ENCODE assay signal across 12 mouse cellular contexts in genomic region chr5:32614291-32614690, GRCm38 (mm10). TPM values are rescaled to one million over a fixed set of nuclear protein-coding genes. Genes with fewer than 3 reads are reported as not detected.
DNase-seq lines count a peak whose midpoint lies in the region; ATAC-seq and TF ChIP-seq lines count a peak whose summit lies in the region.
"Had no signal": no experiment of that assay in that cellular context is flagged by ENCODE, and none has a peak within 500 bp of the region (broad histone marks: within the 10 kb centered on the region; RNA-seq: fewer than 3 reads in every experiment).

No protein-coding gene starts in this region.

- peaks cover 11% of the 10 kb centered on the region for H3K4me1 ChIP-seq in heart, embryonic 11.5 days (ENCODE audit: control insufficient read depth, insufficient read depth, low read length)
- 0 out of 2 replicates have a peak, but pooled peaks cover 6% of the 10 kb centered on the region for H3K4me1 ChIP-seq in intestine, postnatal 0 days (replicated peaks; ENCODE audit: control insufficient read depth, insufficient read depth, low read length)

- 0 out of 2 replicates have a peak overlapping the region, but pooled peaks have one; percentile 24 for H3K9ac ChIP-seq in heart, embryonic 11.5 days (ENCODE audit: low read depth, low read length)
- H3K9ac ChIP-seq in intestine, postnatal 0 days (ENCODE audit: low read depth, low read length), result no peak overlapping the region
- H3K9ac ChIP-seq: neural tube, embryonic 12.5 days had no signal

- peak overlapping the region; percentile 41 for H3K4me2 ChIP-seq in heart, embryonic 11.5 days
- 0 out of 2 replicates have a peak overlapping the region, but pooled peaks have one; percentile 21 for H3K4me2 ChIP-seq in intestine, postnatal 0 days (replicated peaks; ENCODE audit: low read depth)
- H3K4me2 ChIP-seq: neural tube, embryonic 12.5 days had no signal

- H3K27ac ChIP-seq in heart, embryonic 11.5 days (ENCODE audit: low read depth, low read length), result peak overlapping the region; percentile 64
- H3K27ac ChIP-seq in layer of hippocampus, adult 2 months, result peak overlapping the region; percentile 70
- no peak overlapping the region for H3K27ac ChIP-seq in intestine, postnatal 0 days (ENCODE audit: low read depth, low read length)
- H3K27ac ChIP-seq: neural tube, embryonic 12.5 days had no signal

- TF ChIP-seq CTCF in layer of hippocampus, adult 2 months (conservative IDR thresholded peaks at IDR 0.05), result no peak
- TF ChIP-seq CTCF in intestine, postnatal 0 days (IDR thresholded peaks at IDR 0.05; ENCODE audit: low read depth), result no peak

- no peak overlapping the region for H3K4me3 ChIP-seq in heart, embryonic 11.5 days (ENCODE audit: low read depth, low read length)
- H3K4me3 ChIP-seq in layer of hippocampus, adult 2 months, result peak overlapping the region; percentile 13; the same call in 1 of the 2 replicates
- H3K4me3 ChIP-seq in intestine, postnatal 0 days (ENCODE audit: low read depth, low read length), result no peak overlapping the region
- H3K4me3 ChIP-seq: neural tube, embryonic 12.5 days had no signal

- H3K36me3 ChIP-seq in heart, embryonic 11.5 days (ENCODE audit: control insufficient read depth, insufficient read depth, low read length), result no peaks in the 10 kb centered on the region
- H3K36me3 ChIP-seq in intestine, postnatal 0 days (ENCODE audit: control insufficient read depth, insufficient read depth), result no peaks in the 10 kb centered on the region
- H3K36me3 ChIP-seq: neural tube, embryonic 12.5 days had no signal

- H3K9me3 ChIP-seq in heart, embryonic 11.5 days (replicated peaks; ENCODE audit: control insufficient read depth, low read length), result no peaks in the 10 kb centered on the region
- H3K9me3 ChIP-seq in intestine, postnatal 0 days (ENCODE audit: control insufficient read depth), result no peaks in the 10 kb centered on the region
- H3K9me3 ChIP-seq: neural tube, embryonic 12.5 days had no signal

- 74% methylated on average over 2 of the region's 2 CpGs for WGBS in heart, embryonic 11.5 days (ENCODE audit: insufficient replicate concordance)
- WGBS in intestine, postnatal 0 days, result 58% methylated on average over 2 of the region's 2 CpGs

- ATAC-seq in heart, embryonic 11.5 days (replicated peaks; ENCODE audit: insufficient number of reproducible peaks, low FRiP score, low TSS enrichment), result no peak
- ATAC-seq in intestine, postnatal 0 days, result no peak
- ATAC-seq: CD4-positive, CD25-positive, alpha-beta regulatory T cell, adult 4 months had no signal

- no peak for DNase-seq in heart, postnatal 4 days
- DNase-seq in layer of hippocampus, adult 2 months (ENCODE audit: low spot score in 2 of 2), result no peak
- no peak for DNase-seq in layer of hippocampus, adult 9-11 months
- peak; percentile 6 for DNase-seq in Muller cell, postnatal 12 days (ENCODE audit: inconsistent ontology term)
- no peak for DNase-seq in left cerebral cortex, adult 11 months (ENCODE audit: low spot score)
- no peak for DNase-seq in urinary bladder, adult 2 months (ENCODE audit: low spot score)
- DNase-seq: gastrocnemius, postnatal 36 days; lung, postnatal 14 days had no signal

- H3K27me3 ChIP-seq in heart, embryonic 11.5 days (ENCODE audit: control insufficient read depth, insufficient read depth, low read length), result no peaks in the 10 kb centered on the region
- no peaks in the 10 kb centered on the region for H3K27me3 ChIP-seq in intestine, postnatal 0 days (replicated peaks; ENCODE audit: control insufficient read depth, insufficient read depth, low read length)
- H3K27me3 ChIP-seq: neural tube, embryonic 12.5 days had no signal

RNA-seq across cellular contexts. Expression of gene Yes1, which starts 3.3 kb away (rescaled TPM):
- polyA plus RNA-seq in heart, embryonic 11.5 days (2014; fragmentation: Nextera tagmentation; extraction: Ambion mirVana), result 26.2 and 27.4 TPM in 2 replicates
- 10 to 100 TPM; 32.1 to 34.0 TPM for total RNA-seq in heart, postnatal 4 days (2021)
- 10 to 100 TPM; 11.3 to 14.5 TPM for total RNA-seq in layer of hippocampus, adult 2 months (2021)
- polyA plus RNA-seq in intestine, postnatal 0 days (2015; fragmentation: Nextera tagmentation; extraction: Ambion mirVana), result 16.6 and 18.5 TPM in 2 replicates
- polyA plus RNA-seq in urinary bladder, adult 2 months (2012; rRNA removed), result 7.8 and 10.2 TPM in 2 replicates
